Mouse (Mus musculus) heart, adult 2 months (tissue): Measurements from ENCODE around the gene Pdcl3.

Experiments
- CTCF ChIP-seq: fragments of 200-600 bp; IDR thresholded peaks from 2 replicates; pipeline ENCODE4 v1.8.1; 2022; ENCODE audit warnings: antibody characterized with exemption, mild to moderate bottlenecking, moderate library complexity
- EP300 ChIP-seq: fragments of 200-500 bp; IDR thresholded peaks from 2 replicates; pipeline ENCODE4 v1.6.1; 2011; ENCODE audit warnings: low read depth, low read length, control low read depth; ENCODE audit not compliant: insufficient read depth
- POLR2A ChIP-seq: fragments of 200-500 bp; IDR thresholded peaks from 2 replicates; pipeline ENCODE4 v1.6.1; 2011; ENCODE audit warnings: mild to moderate bottlenecking, low read depth, low read length, control low read depth; ENCODE audit not compliant: insufficient read depth

GRCm38 (mm10) chr1:39029176-39029575 lies 43.8 kb downstream of the Pdcl3 start:
- TF ChIP-seq CTCF (no peak), EP300 (no peak), POLR2A (no peak)
